Mouse (Mus musculus) heart, adult 2 months (tissue): ENCODE results near the gene Tmprss12. TPM values are rescaled to one million over a fixed set of nuclear protein-coding genes. Genes with fewer than 3 reads are reported as not detected.
A peak's percentile ranks its signal among the peaks of the same experiment; 100 is the strongest.
"Not testable (repeated sequence)": the region's sequence is repeated elsewhere in the genome, so short reads cannot be mapped to it uniquely, and the experiment has no call there.

ENCODE experiments used
- DNase-seq, 2 experiments: peaks; one replicate each; pipeline ENCODE4 v3.0.0; 2021
- H3K27ac ChIP-seq: fragments of 200-600 bp; 2 replicates; pipeline ENCODE4 v1.8.1; 2022
- H3K27me3 ChIP-seq: fragments of 200-500 bp; 2 replicates; pipeline ENCODE4 v1.6.1; 2012; ENCODE audit warnings: mild to moderate bottlenecking, low read length, inconsistent platforms, mixed read lengths; ENCODE audit not compliant: control insufficient read depth, insufficient read depth
- H3K36me3 ChIP-seq: fragments of 200-500 bp; 2 replicates; pipeline ENCODE4 v1.6.1; 2012; ENCODE audit warnings: low read length, inconsistent platforms; ENCODE audit not compliant: control insufficient read depth, insufficient read depth
- H3K4me1 ChIP-seq: fragments of 200-500 bp; 2 replicates; pipeline ENCODE4 v1.6.1; 2011; ENCODE audit warnings: low read length; ENCODE audit not compliant: control insufficient read depth, insufficient read depth
- H3K4me3 ChIP-seq: fragments of 200-600 bp; 2 replicates; pipeline ENCODE4 v1.8.1; 2022
- H3K79me2 ChIP-seq: fragments of 200-500 bp; replicated peaks from 2 replicates; pipeline ENCODE4 v1.6.1; 2012; ENCODE audit warnings: mild to moderate bottlenecking, inconsistent platforms, low read length, moderate library complexity, mixed read lengths; ENCODE audit not compliant: control insufficient read depth, insufficient read depth
- H3K9ac ChIP-seq: fragments of 200-500 bp; 2 replicates; pipeline ENCODE4 v1.6.1; 2012; ENCODE audit warnings: low read depth, mild to moderate bottlenecking, control low read depth, inconsistent platforms, low read length, mixed read lengths
- CTCF ChIP-seq: fragments of 200-600 bp; IDR thresholded peaks from 2 replicates; pipeline ENCODE4 v1.8.1; 2022; ENCODE audit warnings: antibody characterized with exemption, mild to moderate bottlenecking, moderate library complexity
- EP300 ChIP-seq: fragments of 200-500 bp; IDR thresholded peaks from 2 replicates; pipeline ENCODE4 v1.6.1; 2011; ENCODE audit warnings: low read depth, low read length, control low read depth; ENCODE audit not compliant: insufficient read depth
- POLR2A ChIP-seq: fragments of 200-500 bp; IDR thresholded peaks from 2 replicates; pipeline ENCODE4 v1.6.1; 2011; ENCODE audit warnings: mild to moderate bottlenecking, low read depth, low read length, control low read depth; ENCODE audit not compliant: insufficient read depth
- WGBS: fragments of 180-500 bp; shearing (Covaris S2); methylation state at CpG from one replicate; pipeline ENCODE4 v1.1.7; 2018; 5-methylcytosine and 5-hydroxymethylcytosine counted together
- intact Hi-C: fragments of 180-260 bp; cut with DNase I; formaldehyde crosslinking; loops from one replicate; pipeline ENCODE4 v1.15.1; 2025
- polyA plus RNA-seq: library from polyadenylated mRNA; depleted of rRNA; stranded (reverse); fragments of >200 nt; gene quantifications from 2 replicates; pipeline ENCODE4 v1.2.3, GENCODE M21; 2012
- total RNA-seq, 2 experiments: library from RNA; stranded (reverse); gene quantifications; 2 replicates each; pipeline ENCODE4 v1.2.3; 2021

Gene Tmprss12
- total and polyA plus RNA-seq, 3 experiments: not detected

DNA sequence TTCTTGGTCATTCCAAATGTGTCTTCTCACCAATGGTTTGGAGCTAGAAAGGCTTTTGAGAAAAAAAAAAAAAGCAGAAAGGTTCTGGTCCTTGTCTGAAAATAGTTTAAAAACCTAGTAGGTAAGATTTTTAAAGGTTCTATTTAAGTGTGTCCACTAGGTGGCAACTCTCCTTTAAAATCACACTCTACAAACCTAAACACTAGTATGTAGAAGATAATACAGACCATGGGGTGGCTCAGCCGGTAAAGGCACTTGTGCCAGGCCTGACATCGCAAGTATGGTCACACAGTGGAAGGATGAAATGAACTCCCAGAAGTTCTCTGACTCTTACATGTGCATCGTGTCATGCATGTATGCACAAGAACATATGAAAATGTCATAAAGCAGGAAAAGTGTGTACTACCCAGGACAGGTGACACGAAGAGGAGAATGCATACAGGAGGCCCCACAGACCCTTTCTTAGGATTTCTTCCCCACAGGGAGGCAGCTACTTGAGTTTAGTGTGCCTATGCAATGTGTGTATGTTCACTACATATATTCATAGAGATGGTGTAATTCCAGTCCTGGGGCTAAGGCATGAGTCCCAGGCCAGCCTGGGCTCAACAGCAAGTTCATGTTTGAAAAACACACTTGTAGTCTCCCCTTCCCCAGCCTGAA is 17.3 kb upstream of the Tmprss12 start:
- TF ChIP-seq CTCF (peak; percentile 72), EP300 (no peak)
- 32% methylated on average over 4 of the region's 4 CpGs for WGBS

DNA sequence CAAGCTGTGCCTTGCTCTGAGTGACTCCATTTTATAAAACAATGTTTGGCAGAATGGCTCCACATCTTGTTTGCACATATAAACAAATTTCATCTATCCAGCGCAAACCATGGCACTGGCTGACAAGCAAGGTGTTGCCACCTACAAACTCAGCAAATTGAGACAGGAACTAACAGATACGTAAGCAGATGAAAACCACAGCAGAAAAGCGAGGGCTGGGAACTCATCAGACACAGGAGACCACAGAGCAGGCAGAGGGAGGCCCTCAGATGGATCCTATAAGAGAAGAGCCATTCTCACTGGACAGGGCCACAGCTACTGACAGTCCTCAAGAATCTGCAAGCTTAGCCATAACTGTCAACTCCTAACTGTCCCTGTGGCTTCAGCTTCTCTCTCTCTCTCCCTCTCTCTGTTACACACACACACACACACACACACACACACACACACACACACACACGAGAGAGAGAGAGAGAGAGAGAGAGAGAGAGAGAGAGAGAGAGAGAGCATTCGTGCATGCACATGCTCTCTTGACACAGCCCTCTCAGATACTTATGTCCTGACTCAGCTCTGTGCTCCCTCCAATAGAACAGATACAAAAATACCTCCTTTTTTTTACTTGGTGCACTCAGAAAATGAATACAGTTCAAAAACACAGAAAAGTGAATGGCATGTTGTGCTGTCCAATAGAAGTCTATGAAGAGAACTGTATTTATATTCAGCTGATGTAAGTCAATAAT is 14.9 kb upstream of the Tmprss12 start:
- H3K27ac ChIP-seq: no peak overlapping the region
- H3K4me3 ChIP-seq: no peak overlapping the region
- H3K27me3 ChIP-seq: no peaks in the 10 kb centered on the region
- no peak overlapping the region for H3K9ac ChIP-seq
- intact Hi-C loops: loop anchor here (5.0 to 10.0 kb wide), 2 partner anchors 59 to 107 kb away; no protein-coding TSS in a partner anchor
- H3K79me2 ChIP-seq: no peaks in the 10 kb centered on the region
- TF ChIP-seq CTCF: no peak
- 72% methylated on average over 4 of the region's 5 CpGs for WGBS
- no peak for DNase-seq
- H3K36me3 ChIP-seq: no peaks in the 10 kb centered on the region
- H3K4me1 ChIP-seq: no peaks in the 10 kb centered on the region

More for the DNA sequence above, 17.3 kb upstream of the Tmprss12 start:
- intact Hi-C loops: loop anchor here (5.0 to 10.0 kb wide), 2 partner anchors 61 to 194 kb away; no protein-coding TSS in a partner anchor
- Histone ChIP-seq H3K27me3 (no peaks in the 10 kb centered on the region), H3K27ac (no peak overlapping the region), H3K36me3 (no peaks in the 10 kb centered on the region), H3K79me2 (no peaks in the 10 kb centered on the region), H3K4me1 (no peaks in the 10 kb centered on the region), H3K4me3 (no peak overlapping the region), H3K9ac (no peak overlapping the region)
- peak in 1 of 2 experiments; percentile 29 for DNase-seq

DNA sequence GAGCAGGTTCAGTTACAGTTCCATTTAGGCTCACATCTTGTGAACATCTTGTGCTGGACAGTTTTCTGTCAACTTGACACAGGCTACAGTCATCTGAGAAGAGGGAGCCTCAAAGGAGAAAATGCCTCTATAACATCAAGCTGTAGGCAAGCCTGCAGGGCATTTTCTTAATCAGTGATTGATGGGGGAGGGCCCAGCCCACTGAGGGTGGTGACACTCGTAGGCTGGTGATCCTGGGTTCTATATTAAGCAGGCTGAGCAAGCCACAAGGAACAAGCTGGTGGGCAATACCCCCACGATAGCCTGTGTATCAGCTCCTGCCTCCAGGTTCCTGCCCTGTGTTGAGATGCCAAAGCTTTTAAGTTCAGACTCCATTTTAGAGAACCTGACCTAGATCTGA is 11.7 kb upstream of the Tmprss12 start:
- no peak overlapping the region for H3K9ac ChIP-seq
- H3K4me1 ChIP-seq: no peaks in the 10 kb centered on the region
- H3K27me3 ChIP-seq: no peaks in the 10 kb centered on the region
- no peaks in the 10 kb centered on the region for H3K79me2 ChIP-seq
- H3K4me3 ChIP-seq: no peak overlapping the region
- DNase-seq: no peak
- no peak overlapping the region for H3K27ac ChIP-seq
- intact Hi-C loops: loop anchor here (5.0 to 10.0 kb wide), 2 partner anchors 56 to 103 kb away; no protein-coding TSS in a partner anchor
- WGBS: 70% methylated on average over 2 of the region's 2 CpGs
- TF ChIP-seq POLR2A: no peak
- no peak for TF ChIP-seq EP300
- no peaks in the 10 kb centered on the region for H3K36me3 ChIP-seq

DNA sequence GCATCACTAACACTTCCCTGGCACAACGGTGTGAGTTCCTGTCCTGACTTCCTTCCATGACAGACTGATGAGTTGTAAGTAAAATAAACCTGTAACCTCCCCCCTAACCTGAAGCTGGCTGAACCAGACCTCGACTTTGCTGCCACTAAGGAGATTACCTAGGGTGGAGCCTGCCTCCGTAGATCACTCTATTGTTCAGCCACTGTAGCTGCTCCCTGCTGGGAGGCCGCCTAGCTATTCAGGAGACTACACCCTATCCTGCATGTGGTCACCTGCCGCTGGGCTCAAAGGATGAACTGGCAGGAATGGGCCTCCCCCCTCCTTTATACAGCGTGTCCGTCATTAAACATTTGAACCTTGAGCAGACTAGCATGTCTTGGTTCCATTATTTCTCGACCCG is 10.9 kb upstream of the Tmprss12 start:
- no peak overlapping the region for H3K9ac ChIP-seq
- TF ChIP-seq POLR2A (no peak), EP300 (no peak), CTCF (no peak)
- no peak overlapping the region for H3K4me3 ChIP-seq
- intact Hi-C loops: loop anchor here (5.0 to 10.0 kb wide), 2 partner anchors 55 to 103 kb away; no protein-coding TSS in a partner anchor
- H3K36me3 ChIP-seq: no peaks in the 10 kb centered on the region
- H3K27ac ChIP-seq: no peak overlapping the region
- no peak for DNase-seq
- no peaks in the 10 kb centered on the region for H3K27me3 ChIP-seq
- H3K79me2 ChIP-seq: no peaks in the 10 kb centered on the region
- H3K4me1 ChIP-seq: no peaks in the 10 kb centered on the region
- 29% methylated on average over 9 of the region's 9 CpGs for WGBS

DNA sequence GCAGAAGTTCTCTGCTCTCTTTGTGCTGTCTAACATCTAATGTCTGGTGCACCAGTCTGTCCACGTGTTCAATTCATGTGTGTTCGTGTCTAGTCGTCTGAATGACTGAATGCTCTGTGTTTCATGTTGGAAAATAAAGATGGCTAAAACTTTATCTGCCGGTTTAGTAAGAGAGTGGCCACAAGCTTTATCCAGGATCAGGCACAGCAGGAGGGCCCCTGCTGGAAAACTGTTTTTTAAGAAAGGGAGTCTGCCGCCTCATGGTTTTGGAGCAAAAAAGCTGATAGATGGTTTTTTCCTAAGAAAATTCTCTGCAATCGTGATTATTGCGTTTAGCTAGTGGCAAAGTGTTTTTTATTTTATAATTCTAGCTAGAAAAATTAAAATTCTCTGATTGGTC is 10.0 kb upstream of the Tmprss12 start:
- intact Hi-C loops, H3K4me1 ChIP-seq: not testable (repeated sequence)

DNA sequence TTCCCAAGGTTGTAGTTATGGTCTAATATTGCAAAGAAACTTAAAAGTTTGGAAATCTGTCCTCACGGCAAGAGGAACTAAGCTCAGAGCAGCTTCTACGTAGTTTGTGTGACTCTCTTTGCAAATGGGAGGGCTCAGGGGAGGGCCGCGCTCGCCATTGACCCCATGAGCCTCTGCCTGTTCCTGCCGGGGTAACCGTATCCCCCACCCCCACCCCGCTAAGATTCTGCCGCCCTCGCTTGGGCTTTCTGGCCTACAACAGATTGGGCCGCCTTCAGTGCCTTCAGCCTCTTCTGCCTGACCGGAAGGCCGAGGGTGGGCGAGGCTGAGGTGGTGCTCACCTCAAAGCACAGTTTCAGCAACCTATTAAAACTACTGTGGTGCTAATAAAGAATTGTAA is 9.2 kb upstream of the Tmprss12 start:
- no peaks in the 10 kb centered on the region for H3K4me1 ChIP-seq
- WGBS: 79% methylated on average over 14 of the region's 14 CpGs
- H3K36me3 ChIP-seq: no peaks in the 10 kb centered on the region
- intact Hi-C loops: no loop called here
- no peaks in the 10 kb centered on the region for H3K79me2 ChIP-seq
- no peak overlapping the region for H3K27ac ChIP-seq
- no peak overlapping the region for H3K4me3 ChIP-seq
- no peak for DNase-seq
- no peak for TF ChIP-seq CTCF
- TF ChIP-seq EP300: no peak
- no peak for TF ChIP-seq POLR2A
- H3K9ac ChIP-seq: no peak overlapping the region
- H3K27me3 ChIP-seq: no peaks in the 10 kb centered on the region

More for the DNA sequence above, 10.0 kb upstream of the Tmprss12 start:
- H3K27ac ChIP-seq, H3K9ac ChIP-seq, H3K27me3 ChIP-seq, H3K79me2 ChIP-seq, DNase-seq, H3K36me3 ChIP-seq, H3K4me3 ChIP-seq: not testable (repeated sequence)
- WGBS: 56% methylated on average over 7 of the region's 7 CpGs

DNA sequence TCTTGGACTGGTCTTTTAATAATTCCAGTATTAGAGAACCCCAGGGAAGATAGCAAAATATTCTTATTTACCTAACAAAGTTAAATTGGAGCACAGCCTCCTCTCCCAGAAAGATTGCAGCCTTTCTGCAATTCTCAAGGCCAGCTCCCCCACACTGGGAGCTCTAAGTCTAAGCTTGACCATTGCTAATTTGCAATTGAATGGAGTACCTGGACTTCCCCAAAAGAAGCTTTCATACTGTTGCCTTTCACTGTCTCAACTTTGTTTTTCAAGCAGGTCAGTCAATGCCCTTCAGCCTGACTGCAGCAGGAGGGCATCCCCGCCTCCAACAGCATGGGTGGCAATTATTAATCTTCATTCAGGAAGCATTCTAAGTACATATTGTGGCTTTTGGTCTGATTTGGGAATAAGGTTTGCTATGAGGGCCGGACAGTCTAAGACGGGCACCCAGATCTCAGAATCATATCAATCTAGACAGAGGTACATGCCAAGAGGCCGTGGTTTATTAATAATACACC is 6.8 kb upstream of the Tmprss12 start:
- DNase-seq, H3K9ac ChIP-seq, H3K4me1 ChIP-seq, H3K36me3 ChIP-seq, H3K4me3 ChIP-seq, H3K79me2 ChIP-seq, H3K27ac ChIP-seq, intact Hi-C loops, H3K27me3 ChIP-seq: not testable (repeated sequence)
- 89% methylated on average over 4 of the region's 4 CpGs for WGBS
